Mouse (Mus musculus) CH12.LX (cell line): ENCODE measurements around the gene Pa2g4.

Experiments used
- CHD1 ChIP-seq: IDR thresholded peaks from 2 replicates; pipeline ENCODE4 v1.6.1; 2012; ENCODE audit warnings: low read depth, low read length, improper control_type of control experiment, inconsistent platforms
- CTCF ChIP-seq, 2 experiments: IDR thresholded peaks in 1 of 2; conservative IDR thresholded peaks in 1 of 2; 2 replicates each; pipeline ENCODE4 v1.5.1; 2011 to 2012; ENCODE audit warnings: low read depth in 2 of 2, low read length in 2 of 2, improper control_type of control experiment in 1 of 2, inconsistent platforms in 1 of 2, mild to moderate bottlenecking in 1 of 2, moderate library complexity in 1 of 2
- E2F4 ChIP-seq: IDR thresholded peaks from 2 replicates; pipeline ENCODE4 v1.6.1; 2011; ENCODE audit warnings: low read depth, low read length, improper control_type of control experiment; ENCODE audit not compliant: insufficient replicate concordance
- EP300 ChIP-seq: IDR thresholded peaks from 2 replicates; pipeline ENCODE4 v1.6.1; 2011; ENCODE audit warnings: low read length, improper control_type of control experiment
- JUND ChIP-seq: conservative IDR thresholded peaks from 2 replicates; pipeline ENCODE4 v1.6.1; 2011; ENCODE audit warnings: low read depth, low read length, improper control_type of control experiment
- POLR2AphosphoS2 ChIP-seq: IDR thresholded peaks from 2 replicates; pipeline ENCODE4 v1.6.1; 2011; ENCODE audit warnings: low read depth, low read length, improper control_type of control experiment
- USF2 ChIP-seq: conservative IDR thresholded peaks from 2 replicates; pipeline ENCODE4 v1.6.1; 2011; ENCODE audit warnings: low read depth, low read length, improper control_type of control experiment

DNA sequence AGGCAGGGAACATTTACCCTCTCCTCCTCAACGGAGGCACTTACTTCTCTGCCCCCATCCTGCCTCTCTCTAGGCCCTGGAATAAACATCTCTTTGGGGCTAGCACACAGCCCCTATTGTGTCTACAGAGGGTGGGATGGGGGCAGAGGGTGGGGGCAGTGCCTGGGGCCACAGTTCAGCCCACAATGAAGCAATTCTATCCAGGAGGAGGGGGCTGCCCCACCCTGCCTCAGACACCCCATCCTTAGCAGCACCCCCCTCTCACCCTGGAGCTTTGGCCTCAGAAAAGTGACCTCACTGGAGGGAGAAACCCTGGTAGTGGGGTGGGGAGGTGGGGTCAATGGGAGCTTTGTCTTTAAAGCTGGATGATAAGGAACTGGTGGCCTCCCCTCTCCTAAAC is 20.8 kb upstream of the Pa2g4 start:
- no peak for TF ChIP-seq CTCF (conservative IDR thresholded peaks at IDR 0.05 in 1 of 2, IDR thresholded peaks at IDR 0.05 in 1 of 2; ENCODE audit: low read depth in 2 of 2, low read length in 2 of 2)
- no peak for TF ChIP-seq POLR2AphosphoS2
- TF ChIP-seq EP300 = no peak
- no peak for TF ChIP-seq CHD1
- TF ChIP-seq E2F4 = no peak
- TF ChIP-seq JUND = no peak
- TF ChIP-seq USF2 = no peak
